Mouse (Mus musculus) G1E (cell line): Measurements from ENCODE around the gene Btg4.

Experiments used
- CTCF ChIP-seq: IDR thresholded peaks from 2 replicates; pipeline ENCODE4 v1.5.1; 2012; ENCODE audit warnings: low read depth, low read length, inconsistent platforms, mixed read lengths
- GATA2 ChIP-seq: IDR thresholded peaks from 2 replicates; pipeline ENCODE4 v1.6.1; 2012; ENCODE audit warnings: low read depth, low read length, inconsistent platforms, borderline replicate concordance
- POLR2AphosphoS5 ChIP-seq: IDR thresholded peaks from 2 replicates; pipeline ENCODE4 v1.6.1; 2012; ENCODE audit warnings: low read depth, low read length, inconsistent platforms; ENCODE audit not compliant: insufficient replicate concordance
- TAL1 ChIP-seq: conservative IDR thresholded peaks from 2 replicates; pipeline ENCODE4 v1.6.1; 2012; ENCODE audit warnings: low read depth, low read length, inconsistent platforms, mixed read lengths

- TF ChIP-seq POLR2AphosphoS5 (no peak), CTCF (no peak), TAL1 (no peak), GATA2 (no peak)
These were observed 108.0 kb downstream of the Btg4 start for GRCm38 (mm10) chr9:51168698-51169097.
